Mouse (Mus musculus) brain, embryonic 14.5 days (tissue): ENCODE results near the gene Thsd4. TPM values are rescaled to one million over a fixed set of nuclear protein-coding genes. Genes with fewer than 3 reads are reported as not detected.
A peak's percentile ranks its signal among the peaks of the same experiment; 100 is the strongest.

Experiments
- DNase-seq: peaks from one replicate; pipeline ENCODE4 v3.0.0-alpha.2; 2011; ENCODE audit warnings: low read depth
- CTCF ChIP-seq: fragments of 200-500 bp; IDR thresholded peaks from 2 replicates; pipeline ENCODE4 v1.5.1; 2012; ENCODE audit warnings: inconsistent platforms, mild to moderate bottlenecking, moderate library complexity, borderline replicate concordance; ENCODE audit not compliant: insufficient read depth, insufficient read length; ENCODE audit errors: extremely low read depth
- POLR2A ChIP-seq: fragments of 200-500 bp; IDR thresholded peaks from 2 replicates; pipeline ENCODE4 v1.6.1; 2012; ENCODE audit warnings: mild to moderate bottlenecking, inconsistent platforms, borderline replicate concordance; ENCODE audit not compliant: poor library complexity, insufficient read depth, insufficient read length, severe bottlenecking; ENCODE audit errors: extremely low read depth
- polyA plus RNA-seq: library from polyadenylated mRNA; depleted of rRNA; stranded (reverse); fragments of >200 nt; gene quantifications from 2 replicates; pipeline ENCODE4 v1.2.3, GENCODE M21; 2012

Thsd4 gene
- polyA plus RNA-seq, 1 experiment, result 7.9 TPM

- DNase-seq, result no peak
- no peak for TF ChIP-seq POLR2A
- no peak for TF ChIP-seq CTCF
Observed at GRCm38 (mm10) chr9:60543422-60544015, 21.7 kb upstream of the Thsd4 start.

GRCm38 (mm10) chr9:60530310-60530709, 8.5 kb upstream of the Thsd4 start:
- no peak for TF ChIP-seq POLR2A
- TF ChIP-seq CTCF, result no peak
- no peak for DNase-seq

GRCm38 (mm10) chr9:60529348-60530243, 7.8 kb upstream of the Thsd4 start:
- DNase-seq, result no peak
- no peak for TF ChIP-seq CTCF
- TF ChIP-seq POLR2A, result no peak

- no peak for DNase-seq
- TF ChIP-seq CTCF (no peak), POLR2A (no peak)
Observed at GRCm38 (mm10) chr9:60528269-60528668, 6.4 kb upstream of the Thsd4 start.

GRCm38 (mm10) chr9:60527836-60528235, 6.0 kb upstream of the Thsd4 start:
- no peak for DNase-seq
- TF ChIP-seq CTCF (no peak), POLR2A (no peak)

- TF ChIP-seq CTCF (no peak), POLR2A (no peak)
Observed at GRCm38 (mm10) chr9:60527051-60527450, 5.2 kb upstream of the Thsd4 start.

GRCm38 (mm10) chr9:60526195-60526594, 4.3 kb upstream of the Thsd4 start:
- TF ChIP-seq CTCF (no peak), POLR2A (no peak)
- no peak for DNase-seq

More at GRCm38 (mm10) chr9:60527051-60527450, 5.2 kb upstream of the Thsd4 start:
- no peak for DNase-seq

- TF ChIP-seq CTCF (no peak), POLR2A (no peak)
Observed at GRCm38 (mm10) chr9:60521143-60521542, 703 bp downstream of the Thsd4 start.

GRCm38 (mm10) chr9:60519601-60520000, 2.2 kb downstream of the Thsd4 start:
- TF ChIP-seq CTCF (no peak), POLR2A (no peak)
- peak; percentile 47 for DNase-seq

More at GRCm38 (mm10) chr9:60521143-60521542, 703 bp downstream of the Thsd4 start:
- no peak for DNase-seq

- no peak for TF ChIP-seq CTCF
- TF ChIP-seq POLR2A, result no peak
- no peak for DNase-seq
Observed at GRCm38 (mm10) chr9:60518216-60518615, 3.6 kb downstream of the Thsd4 start.

GRCm38 (mm10) chr9:60517148-60517547, 4.7 kb downstream of the Thsd4 start:
- DNase-seq, result no peak
- TF ChIP-seq CTCF, result no peak
- no peak for TF ChIP-seq POLR2A
